ENCODE assay signal across 24 mouse cellular contexts in genomic region chr1:135492406-135492805, GRCm38 (mm10).
DNase-seq lines count a peak whose midpoint lies in the region; ATAC-seq and TF ChIP-seq lines count a peak whose summit lies in the region.
"Had no signal": no experiment of that assay in that cellular context is flagged by ENCODE, and none has a peak within 500 bp of the region (broad histone marks: within the 10 kb centered on the region; RNA-seq: fewer than 3 reads in every experiment).

No protein-coding gene starts in this region.

- H3K4me3 ChIP-seq in heart, adult 2 months, result no peak overlapping the region
- no peak overlapping the region for H3K4me3 ChIP-seq in midbrain, postnatal 0 days (ENCODE audit: low read depth, low read length)
- no peak overlapping the region for H3K4me3 ChIP-seq in midbrain, embryonic 15.5 days
- H3K4me3 ChIP-seq: embryonic facial prominence, embryonic 15.5 days; limb, embryonic 10.5 days; liver, embryonic 15.5 days; lung, embryonic 15.5 days; megakaryocyte, embryonic 14.5 days had no signal

- no peak for DNase-seq in heart, adult 2 months
- DNase-seq in heart, postnatal 4 days, result no peak
- DNase-seq in midbrain, postnatal 0 days (ENCODE audit: low spot score), result no peak
- DNase-seq in Patski (ENCODE audit: low read depth, low spot score), result no peak
- no peak for DNase-seq in layer of hippocampus, adult 9-10 months (ENCODE audit: low spot score)
- DNase-seq: adrenal gland, adult 8-10 months; cerebellum, adult 9-10 months; gastrocnemius, postnatal 14 days; heart, postnatal 14 days; kidney, adult 8-10 months; kidney, postnatal 10 days; liver; lung, postnatal 36 days; right cerebral cortex, postnatal 25 days; spleen, adult 18-20 months had no signal

- no peaks in the 10 kb centered on the region for H3K27me3 ChIP-seq in heart, adult 2 months (ENCODE audit: control insufficient read depth, insufficient read depth, low read length)
- H3K27me3 ChIP-seq in midbrain, postnatal 0 days (ENCODE audit: insufficient read depth, low read length), result no peaks in the 10 kb centered on the region
- H3K27me3 ChIP-seq in midbrain, embryonic 15.5 days (replicated peaks), result no peaks in the 10 kb centered on the region
- H3K27me3 ChIP-seq in Patski, result no peaks in the 10 kb centered on the region
- H3K27me3 ChIP-seq: embryonic facial prominence, embryonic 15.5 days; liver, embryonic 15.5 days; lung, embryonic 15.5 days; megakaryocyte, embryonic 14.5 days had no signal

- TF ChIP-seq CTCF in heart, adult 2 months (IDR thresholded peaks at IDR 0.05), result no peak
- TF ChIP-seq CTCF in midbrain, postnatal 0 days (IDR thresholded peaks at IDR 0.05), result no peak
- no peak for TF ChIP-seq CTCF in Patski (IDR thresholded peaks at IDR 0.05)

- H3K27ac ChIP-seq in heart, adult 2 months, result peak overlapping the region; percentile 40
- H3K27ac ChIP-seq in midbrain, postnatal 0 days (ENCODE audit: low read depth, low read length), result peak overlapping the region; percentile 6; the same call in 1 of the 2 replicates
- no peak overlapping the region for H3K27ac ChIP-seq in midbrain, embryonic 15.5 days
- H3K27ac ChIP-seq: embryonic facial prominence, embryonic 15.5 days; hindbrain, embryonic 14.5 days; limb, embryonic 10.5 days; liver, embryonic 15.5 days; lung, embryonic 15.5 days had no signal

- no peak overlapping the region for H3K9ac ChIP-seq in heart, adult 2 months (ENCODE audit: low read depth, low read length)
- no peak overlapping the region for H3K9ac ChIP-seq in midbrain, postnatal 0 days (replicated peaks; ENCODE audit: low read length, poor library complexity, severe bottlenecking)
- H3K9ac ChIP-seq in midbrain, embryonic 15.5 days, result no peak overlapping the region
- H3K9ac ChIP-seq: embryonic facial prominence, embryonic 15.5 days; hindbrain, embryonic 14.5 days; liver, embryonic 15.5 days; lung, embryonic 15.5 days had no signal

- POLR2A ChIA-PET in Patski (lab: Charles Lee), result no interaction called here

- H3K79me2 ChIP-seq in heart, adult 2 months (replicated peaks; ENCODE audit: control insufficient read depth, insufficient read depth, low read length), result no peaks in the 10 kb centered on the region; the same call in 1 of the 2 replicates

- CTCF ChIA-PET in Patski (lab: Charles Lee), result interaction anchor here (1.0 to 1.5 kb wide), 5 partner anchors 9 to 32 kb away, joined by 3 to 4 read pairs (median 3); no protein-coding TSS in a partner anchor

- 74% methylated on average over 10 of the region's 10 CpGs for WGBS in heart, adult 2 months
- WGBS in midbrain, postnatal 0 days, result 32% methylated on average over 10 of the region's 10 CpGs
- WGBS in midbrain, embryonic 15.5 days, result 31% methylated on average over 10 of the region's 10 CpGs

- H3K4me1 ChIP-seq in heart, adult 2 months (ENCODE audit: control insufficient read depth, insufficient read depth, low read length), result no peaks in the 10 kb centered on the region
- H3K4me1 ChIP-seq in midbrain, postnatal 0 days (ENCODE audit: insufficient read depth, low read length), result peaks cover 11% of the 10 kb centered on the region; the same call in 1 of the 2 replicates
- peaks cover 13% of the 10 kb centered on the region; the same call in 1 of the 2 replicates for H3K4me1 ChIP-seq in midbrain, embryonic 15.5 days
- H3K4me1 ChIP-seq: liver, embryonic 15.5 days had no signal

- intact Hi-C loops in heart, adult 2 months (cut with DNase I), result no loop called here

- H3K36me3 ChIP-seq in heart, adult 2 months (ENCODE audit: control insufficient read depth, insufficient read depth, low read length), result no peaks in the 10 kb centered on the region
- no peaks in the 10 kb centered on the region for H3K36me3 ChIP-seq in midbrain, postnatal 0 days (ENCODE audit: insufficient read depth, low read length)
- no peaks in the 10 kb centered on the region for H3K36me3 ChIP-seq in midbrain, embryonic 15.5 days (replicated peaks)
- H3K36me3 ChIP-seq: embryonic facial prominence, embryonic 15.5 days; limb, embryonic 10.5 days; liver, embryonic 15.5 days; lung, embryonic 15.5 days had no signal

- no peak overlapping the region for H3K4me2 ChIP-seq in midbrain, postnatal 0 days (ENCODE audit: low read depth, low read length, poor library complexity, severe bottlenecking)
- no peak overlapping the region for H3K4me2 ChIP-seq in midbrain, embryonic 15.5 days
- H3K4me2 ChIP-seq: embryonic facial prominence, embryonic 15.5 days; heart, embryonic 11.5 days; hindbrain, embryonic 14.5 days; liver, embryonic 15.5 days; lung, embryonic 15.5 days had no signal

- TF ChIP-seq EP300 in heart, adult 2 months (IDR thresholded peaks at IDR 0.05; ENCODE audit: insufficient read depth, low read depth, low read length), result no peak

- ATAC-seq in midbrain, postnatal 0 days (ENCODE audit: low FRiP score), result no peak
- ATAC-seq in midbrain, embryonic 15.5 days (replicated peaks), result no peak
- ATAC-seq in Patski, result peak; percentile 81
- ATAC-seq in frontal cortex, adult (ENCODE audit: low TSS enrichment), result no peak

- TF ChIP-seq POLR2A in heart, adult 2 months (IDR thresholded peaks at IDR 0.05; ENCODE audit: insufficient read depth, low read depth, low read length), result no peak

- H3K9me3 ChIP-seq in midbrain, postnatal 0 days (ENCODE audit: low read length), result no peaks in the 10 kb centered on the region
- H3K9me3 ChIP-seq in midbrain, embryonic 15.5 days, result no peaks in the 10 kb centered on the region
- H3K9me3 ChIP-seq: embryonic facial prominence, embryonic 15.5 days; limb, embryonic 10.5 days; liver, embryonic 15.5 days; lung, embryonic 15.5 days; megakaryocyte, embryonic 14.5 days had no signal

- in situ Hi-C loops in Patski (cut with MboI; ENCODE audit: low pct_unique_long_range_greater_than_20kb), result no loop called here
